Mouse (Mus musculus): ENCODE measurements at regions not wholly inside any gene's neighbourhood (a gene's known extent, or its start where the extent isn't known, plus 50 kb on each side); places are given as distances from the start of the nearest gene placed in this dataset.

DNA sequence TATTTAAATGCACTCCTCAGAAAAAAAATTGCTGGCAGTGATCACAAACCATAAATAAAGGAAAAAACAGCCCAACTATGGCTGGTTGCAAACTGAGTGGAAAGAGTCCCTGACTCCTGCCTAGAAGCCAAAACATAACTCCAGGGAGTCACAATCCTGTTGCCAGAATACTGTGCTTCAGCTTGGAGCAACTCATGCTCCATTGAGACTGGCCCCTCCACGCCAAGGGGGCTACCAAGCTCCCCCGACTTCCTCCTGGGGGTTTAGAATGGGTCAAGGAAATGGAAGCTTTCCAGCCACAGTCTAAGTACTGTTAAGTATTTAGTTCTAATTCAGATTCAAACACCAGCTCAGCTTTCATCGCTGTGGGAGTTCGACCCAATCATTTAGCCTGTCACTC, 374.8 kb downstream of the Mllt3 start:
- TF ChIP-seq POLR2A (IDR thresholded peaks at IDR 0.05; ENCODE audit: insufficient read depth, low read depth, low read length) (no peak), EP300 (IDR thresholded peaks at IDR 0.05; ENCODE audit: insufficient read depth, low read depth, low read length) (no peak)
